Mouse (Mus musculus) CH12.LX (cell line): ENCODE data around the gene Marveld1.

ENCODE experiments used
- BHLHE40 ChIP-seq: IDR thresholded peaks from 2 replicates; pipeline ENCODE4 v1.6.1; 2011; ENCODE audit warnings: mild to moderate bottlenecking, low read depth, low read length, improper control_type of control experiment
- CHD1 ChIP-seq: IDR thresholded peaks from 2 replicates; pipeline ENCODE4 v1.6.1; 2012; ENCODE audit warnings: low read depth, low read length, improper control_type of control experiment, inconsistent platforms
- CTCF ChIP-seq, 2 experiments: IDR thresholded peaks in 1 of 2; conservative IDR thresholded peaks in 1 of 2; 2 replicates each; pipeline ENCODE4 v1.5.1; 2011 to 2012; ENCODE audit warnings: low read depth in 2 of 2, low read length in 2 of 2, improper control_type of control experiment in 1 of 2, inconsistent platforms in 1 of 2, mild to moderate bottlenecking in 1 of 2, moderate library complexity in 1 of 2
- EP300 ChIP-seq: IDR thresholded peaks from 2 replicates; pipeline ENCODE4 v1.6.1; 2011; ENCODE audit warnings: low read length, improper control_type of control experiment
- MAX ChIP-seq: IDR thresholded peaks from 2 replicates; pipeline ENCODE4 v1.6.1; 2011; ENCODE audit warnings: low read length, improper control_type of control experiment
- PAX5 ChIP-seq: IDR thresholded peaks from 2 replicates; pipeline ENCODE4 v1.6.1; 2012; ENCODE audit warnings: low read length, inconsistent platforms, mixed read lengths
- POLR2A ChIP-seq: IDR thresholded peaks from 2 replicates; pipeline ENCODE4 v1.6.1; 2011; ENCODE audit warnings: low read depth, mild to moderate bottlenecking, improper control_type of control experiment, low read length
- POLR2AphosphoS2 ChIP-seq: IDR thresholded peaks from 2 replicates; pipeline ENCODE4 v1.6.1; 2011; ENCODE audit warnings: low read depth, low read length, improper control_type of control experiment
- RCOR1 ChIP-seq: conservative IDR thresholded peaks from 2 replicates; pipeline ENCODE4 v1.6.1; 2012; ENCODE audit warnings: low read depth, mild to moderate bottlenecking, inconsistent platforms, low read length, improper control_type of control experiment
- USF1 ChIP-seq: IDR thresholded peaks from 2 replicates; pipeline ENCODE4 v1.6.1; 2014; ENCODE audit warnings: low read depth, mild to moderate bottlenecking, inconsistent platforms, low read length, improper control_type of control experiment
- USF2 ChIP-seq: conservative IDR thresholded peaks from 2 replicates; pipeline ENCODE4 v1.6.1; 2011; ENCODE audit warnings: low read depth, low read length, improper control_type of control experiment
- ZC3H11A ChIP-seq: IDR thresholded peaks from 2 replicates; pipeline ENCODE4 v1.6.1; 2012; ENCODE audit warnings: low read depth, mild to moderate bottlenecking, inconsistent platforms, low read length, improper control_type of control experiment

DNA sequence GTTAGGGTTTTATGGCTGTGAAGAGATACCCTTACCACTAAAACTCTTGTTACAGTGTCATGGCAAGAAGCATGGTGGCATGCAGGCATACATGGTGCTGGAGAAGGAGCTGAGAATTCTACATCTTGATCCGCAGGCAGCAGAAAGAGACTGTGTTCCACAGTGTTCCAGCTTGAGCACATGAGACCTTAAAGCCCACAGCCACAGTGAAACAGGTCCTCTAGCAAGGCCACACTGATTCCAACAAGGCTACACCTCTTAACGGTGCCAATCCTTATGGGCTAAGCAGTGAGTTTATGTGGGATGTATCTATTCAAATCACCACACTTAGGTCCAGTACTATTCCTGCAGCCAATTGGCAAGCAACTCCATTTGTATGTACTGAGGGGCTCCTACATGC lies 1.5 kb upstream of the Marveld1 start:
- TF ChIP-seq CTCF (conservative IDR thresholded peaks at IDR 0.05 in 1 of 2, IDR thresholded peaks at IDR 0.05 in 1 of 2; ENCODE audit: low read depth in 2 of 2, low read length in 2 of 2) (no peak), POLR2A (no peak), RCOR1 (no peak), CHD1 (no peak), EP300 (no peak), ZC3H11A (no peak), POLR2AphosphoS2 (no peak), MAX (no peak), BHLHE40 (no peak), USF1 (no peak), PAX5 (no peak), USF2 (no peak)
